Mouse (Mus musculus): ENCODE measurements around the gene Olfr1134. TPM values are rescaled to one million over a fixed set of nuclear protein-coding genes. Genes with fewer than 3 reads are reported as not detected.

Gene Olfr1134
- polyA plus RNA-seq, 1 experiment from 2014 or later, result not detected

Other genes with a start within 250 kb of the Olfr1134 start
- gene Olfr1123, start 241.8 kb downstream of the Olfr1134 start, polyA plus RNA-seq (2015; fragmentation: Nextera tagmentation; extraction: Ambion mirVana), result not detected in 2 replicates
- gene Olfr1124, start 228.2 kb downstream of the Olfr1134 start, polyA plus RNA-seq (2015; fragmentation: Nextera tagmentation; extraction: Ambion mirVana), result 0.05 TPM in 1 of 2 replicates, not detected in the other
- gene Olfr1126, start 204.5 kb downstream of the Olfr1134 start, polyA plus RNA-seq (2015; fragmentation: Nextera tagmentation; extraction: Ambion mirVana), result not detected in 2 replicates
- gene Pramel7, start 161.4 kb downstream of the Olfr1134 start, polyA plus RNA-seq (2015; fragmentation: Nextera tagmentation; extraction: Ambion mirVana), result not detected in 2 replicates
- not detected in 2 replicates for gene Pramel6, start 151.9 kb downstream of the Olfr1134 start, polyA plus RNA-seq (2015; fragmentation: Nextera tagmentation; extraction: Ambion mirVana)
- gene Olfr153, start 126.7 kb downstream of the Olfr1134 start, polyA plus RNA-seq (2015; fragmentation: Nextera tagmentation; extraction: Ambion mirVana), result not detected in 2 replicates
- not detected in 2 replicates for gene Olfr1128, start 112.9 kb downstream of the Olfr1134 start, polyA plus RNA-seq (2015; fragmentation: Nextera tagmentation; extraction: Ambion mirVana)
- not detected in 2 replicates for gene Olfr1129, start 84.6 kb downstream of the Olfr1134 start, polyA plus RNA-seq (2015; fragmentation: Nextera tagmentation; extraction: Ambion mirVana)
- gene Olfr1130, start 52.2 kb downstream of the Olfr1134 start, polyA plus RNA-seq (2015; fragmentation: Nextera tagmentation; extraction: Ambion mirVana), result not detected in 2 replicates
- gene Olfr1131, start 31.4 kb downstream of the Olfr1134 start, polyA plus RNA-seq (2015; fragmentation: Nextera tagmentation; extraction: Ambion mirVana), result not detected in 2 replicates
- not detected in 2 replicates for gene Olfr1132, start 20.9 kb downstream of the Olfr1134 start, polyA plus RNA-seq (2015; fragmentation: Nextera tagmentation; extraction: Ambion mirVana)
- gene Olfr1133, start 11.1 kb downstream of the Olfr1134 start, polyA plus RNA-seq (2015; fragmentation: Nextera tagmentation; extraction: Ambion mirVana), result not detected in 2 replicates
- not detected in 2 replicates for gene Olfr1135, start 15.2 kb upstream of the Olfr1134 start, polyA plus RNA-seq (2015; fragmentation: Nextera tagmentation; extraction: Ambion mirVana)
- gene Olfr1136, start 35.5 kb upstream of the Olfr1134 start, polyA plus RNA-seq (2015; fragmentation: Nextera tagmentation; extraction: Ambion mirVana), result not detected in 2 replicates
- gene Olfr1137, start 54.7 kb upstream of the Olfr1134 start, polyA plus RNA-seq (2015; fragmentation: Nextera tagmentation; extraction: Ambion mirVana), result not detected in 2 replicates
- gene Olfr1138, start 81.5 kb upstream of the Olfr1134 start, polyA plus RNA-seq (2015; fragmentation: Nextera tagmentation; extraction: Ambion mirVana), result not detected in 2 replicates
- gene Olfr1140, start 85.3 kb upstream of the Olfr1134 start, polyA plus RNA-seq (2015; fragmentation: Nextera tagmentation; extraction: Ambion mirVana), result not detected in 2 replicates
- not detected in 2 replicates for gene Olfr1141, start 95.5 kb upstream of the Olfr1134 start, polyA plus RNA-seq (2015; fragmentation: Nextera tagmentation; extraction: Ambion mirVana)
- gene Olfr152, start 121.0 kb upstream of the Olfr1134 start, polyA plus RNA-seq (2015; fragmentation: Nextera tagmentation; extraction: Ambion mirVana), result not detected in 2 replicates
- not detected in 2 replicates for gene Olfr1143, start 142.1 kb upstream of the Olfr1134 start, polyA plus RNA-seq (2015; fragmentation: Nextera tagmentation; extraction: Ambion mirVana)
- gene Olfr1145, start 151.4 kb upstream of the Olfr1134 start, polyA plus RNA-seq (2015; fragmentation: Nextera tagmentation; extraction: Ambion mirVana), result not detected in 2 replicates
- gene Olfr1148, start 172.1 kb upstream of the Olfr1134 start, polyA plus RNA-seq (2015; fragmentation: Nextera tagmentation; extraction: Ambion mirVana), result not detected in 2 replicates
- gene Olfr1150-ps1, start 185.5 kb upstream of the Olfr1134 start, polyA plus RNA-seq (2015; fragmentation: Nextera tagmentation; extraction: Ambion mirVana), result not detected in 2 replicates
- gene Olfr1151, start 197.4 kb upstream of the Olfr1134 start, polyA plus RNA-seq (2015; fragmentation: Nextera tagmentation; extraction: Ambion mirVana), result not detected in 2 replicates
- not detected in 2 replicates for gene Olfr1152, start 208.0 kb upstream of the Olfr1134 start, polyA plus RNA-seq (2015; fragmentation: Nextera tagmentation; extraction: Ambion mirVana)
- not detected in 2 replicates for gene Olfr1153, start 236.5 kb upstream of the Olfr1134 start, polyA plus RNA-seq (2015; fragmentation: Nextera tagmentation; extraction: Ambion mirVana)
- not detected in 2 replicates for gene Olfr1154, start 246.7 kb upstream of the Olfr1134 start, polyA plus RNA-seq (2015; fragmentation: Nextera tagmentation; extraction: Ambion mirVana)